Mouse (Mus musculus) hindbrain, postnatal 0 days (tissue): ENCODE results near the gene AL732309.1. TPM values are rescaled to one million over a fixed set of nuclear protein-coding genes. Genes with fewer than 3 reads are reported as not detected.
A peak's percentile ranks its signal among the peaks of the same experiment; 100 is the strongest.

Source experiments
- ATAC-seq: fragments of 200-750 bp; cut with Nextera tagmentation; 2 replicates; pipeline ENCODE4 v1.8.0; 2017; ENCODE audit warnings: mild to moderate bottlenecking, moderate TSS enrichment, moderate library complexity
- DNase-seq: peaks from one replicate; pipeline ENCODE4 v3.0.0-alpha.2; 2015; ENCODE audit warnings: low spot score
- H3K27ac ChIP-seq: fragments of 300-500 bp; sonication (generic); 2 replicates; pipeline ENCODE4 v1.5.1; 2014; ENCODE audit warnings: mild to moderate bottlenecking
- H3K27me3 ChIP-seq: fragments of 300-500 bp; sonication (generic); 2 replicates; pipeline ENCODE4 v1.6.1; 2014; ENCODE audit warnings: low read length, mixed read lengths; ENCODE audit not compliant: insufficient read depth
- H3K36me3 ChIP-seq: fragments of 300-500 bp; sonication (generic); 2 replicates; pipeline ENCODE4 v1.6.1; 2014; ENCODE audit warnings: low read length, mixed read lengths; ENCODE audit not compliant: insufficient read depth
- H3K4me1 ChIP-seq: fragments of 300-500 bp; sonication (generic); 2 replicates; pipeline ENCODE4 v1.6.1; 2014; ENCODE audit warnings: antibody characterized with exemption, low read length, mixed read lengths; ENCODE audit not compliant: insufficient read depth
- H3K4me2 ChIP-seq: fragments of 300-500 bp; sonication (generic); 2 replicates; pipeline ENCODE4 v1.6.1; 2014; ENCODE audit warnings: low read depth, mild to moderate bottlenecking, low read length, moderate library complexity, mixed read lengths
- H3K4me3 ChIP-seq: fragments of 300-500 bp; sonication (generic); 2 replicates; pipeline ENCODE4 v1.5.1; 2014; ENCODE audit warnings: low read length
- H3K9ac ChIP-seq: fragments of 300-500 bp; sonication (generic); replicated peaks from 2 replicates; pipeline ENCODE4 v1.6.1; 2014; ENCODE audit warnings: mild to moderate bottlenecking, low read length, moderate library complexity, mixed read lengths
- H3K9me3 ChIP-seq: fragments of 300-500 bp; sonication (generic); 2 replicates; pipeline ENCODE4 v1.6.1; 2016; ENCODE audit warnings: low read length, mixed read lengths
- CTCF ChIP-seq: IDR thresholded peaks from 2 replicates; pipeline ENCODE4 v1.5.1; 2016; ENCODE audit warnings: antibody characterized with exemption, control low read depth, low read depth
- WGBS: fragments of 180-500 bp; shearing (Covaris S2); extraction: QIAGEN DNeasy Blood & Tissue Kit; methylation state at CpG from one replicate; pipeline ENCODE4 v1.1.7; 2014; 5-methylcytosine and 5-hydroxymethylcytosine counted together
- polyA plus RNA-seq: library from polyadenylated mRNA; unstranded; fragments of >200 nt; fragmentation: Nextera tagmentation; extraction: Ambion mirVana; gene quantifications from 2 replicates; pipeline ENCODE4 v1.2.1, GENCODE M21; 2015
- total RNA-seq: library from RNA; depleted of rRNA; stranded (reverse); fragments of >200 nt; gene quantifications from 2 replicates; pipeline ENCODE4 v1.2.3, GENCODE M21; 2014

AL732309.1 gene
- total and polyA plus RNA-seq, 2 experiments from 2014 or later, result 2.6 to 8.7 TPM

DNA sequence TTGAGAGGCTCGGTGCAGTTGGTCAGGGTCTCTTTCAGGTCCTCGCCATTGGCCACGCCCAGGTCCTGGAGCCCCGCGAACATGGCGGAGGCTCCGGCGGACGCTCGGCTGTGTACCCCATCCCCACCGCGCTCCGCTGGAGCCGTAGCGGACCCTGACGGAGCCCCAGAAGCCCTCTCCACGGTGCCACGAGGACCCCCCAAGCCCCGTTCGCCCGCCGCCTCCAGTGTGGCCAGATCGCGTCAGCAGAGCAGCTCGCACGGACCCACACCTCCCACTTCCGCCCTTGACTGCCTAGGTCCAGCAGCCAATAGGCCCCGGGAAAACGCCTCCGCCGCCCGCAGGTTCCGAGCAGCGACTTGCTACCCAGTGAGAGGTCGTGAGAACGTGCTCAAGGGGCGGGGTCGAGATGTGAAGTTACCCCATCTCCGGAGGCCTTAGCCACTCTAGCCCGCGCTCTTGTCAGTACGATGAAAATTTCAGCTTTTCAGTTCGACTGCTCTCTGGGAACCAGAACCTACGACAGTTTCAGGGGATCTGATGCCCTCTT is 35.5 kb downstream of the AL732309.1 start, which contains the start of gene Nelfb:
Gene Nelfb, minus strand, starts transcription at position 369 of the 550 bp plus-strand sequence.
- peaks cover 13% of the 10 kb centered on the region; the same call in 1 of the 2 replicates for H3K36me3 ChIP-seq
- peaks cover 14% of the 10 kb centered on the region for H3K4me1 ChIP-seq
- peak within 1 kb of the TSS; percentile 92 for H3K4me2 ChIP-seq
- ATAC-seq (peak; percentile 95), DNase-seq (peak; percentile 92)
- no peaks in the 10 kb centered on the region for H3K9me3 ChIP-seq
- peak within 1 kb of the TSS; percentile 92 for H3K4me3 ChIP-seq
- no peaks in the 10 kb centered on the region for H3K27me3 ChIP-seq
- peak within 1 kb of the TSS; percentile 75 for H3K9ac ChIP-seq
- under 1% methylated on average over 44 of the region's 44 CpGs for WGBS
- TF ChIP-seq CTCF, result no peak
- H3K27ac ChIP-seq, result peak within 1 kb of the TSS; percentile 93

GRCm38 (mm10) chr2:25210686-25211085 is 36.0 kb downstream of the AL732309.1 start:
- ATAC-seq, result no peak; the same call in 1 of the 2 replicates
- Histone ChIP-seq H3K9ac (peak overlapping the region; percentile 75), H3K27ac (peak overlapping the region; percentile 93), H3K4me1 (peaks cover 14% of the 10 kb centered on the region), H3K36me3 (peaks cover 18% of the 10 kb centered on the region; the same call in 1 of the 2 replicates), H3K27me3 (no peaks in the 10 kb centered on the region), H3K4me3 (peak overlapping the region; percentile 92), H3K9me3 (no peaks in the 10 kb centered on the region), H3K4me2 (peak overlapping the region; percentile 92)
- WGBS, result under 1% methylated on average over 24 of the region's 24 CpGs
- no peak for TF ChIP-seq CTCF
- no peak for DNase-seq

DNA sequence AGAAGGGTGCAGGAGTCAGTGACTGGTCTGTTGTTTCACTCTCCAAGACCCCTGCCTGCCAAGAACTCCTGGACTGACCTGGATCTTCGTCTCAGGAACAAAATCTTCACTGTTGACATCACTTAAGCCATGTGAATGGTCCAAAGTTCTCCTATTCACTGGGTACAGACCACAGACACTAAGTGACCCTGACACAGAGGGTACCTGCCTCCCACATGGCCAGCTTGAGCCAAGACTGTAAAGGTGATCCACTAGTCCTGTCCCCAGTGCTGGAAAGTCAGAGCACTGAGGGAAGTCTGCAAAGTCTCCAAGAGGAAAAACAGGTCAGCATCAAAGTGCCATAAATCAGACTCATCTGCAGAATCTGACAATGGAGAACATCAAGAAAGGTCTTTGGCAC is 39.1 kb downstream of the AL732309.1 start:
- peaks cover 39% of the 10 kb centered on the region for H3K36me3 ChIP-seq
- H3K4me3 ChIP-seq, result no peak overlapping the region
- H3K4me2 ChIP-seq, result no peak overlapping the region
- ATAC-seq, result no peak
- WGBS, result 68% methylated on average over 1 of the region's 1 CpGs
- peaks cover 14% of the 10 kb centered on the region for H3K4me1 ChIP-seq
- H3K27me3 ChIP-seq, result no peaks in the 10 kb centered on the region
- no peak for TF ChIP-seq CTCF
- H3K9me3 ChIP-seq, result no peaks in the 10 kb centered on the region
- no peak for DNase-seq
- H3K9ac ChIP-seq, result no peak overlapping the region
- H3K27ac ChIP-seq, result no peak overlapping the region

GRCm38 (mm10) chr2:25203631-25204214 is 42.9 kb downstream of the AL732309.1 start:
- Histone ChIP-seq H3K4me3 (no peak overlapping the region), H3K4me1 (0 out of 2 replicates have a peak, but pooled peaks cover 3% of the 10 kb centered on the region), H3K9me3 (no peaks in the 10 kb centered on the region), H3K4me2 (no peak overlapping the region), H3K27ac (no peak overlapping the region), H3K9ac (no peak overlapping the region), H3K36me3 (peaks cover 77% of the 10 kb centered on the region), H3K27me3 (no peaks in the 10 kb centered on the region)
- DNase-seq, result peak; percentile 33
- peak; percentile 47 for TF ChIP-seq CTCF
- 57% methylated on average over 4 of the region's 4 CpGs for WGBS
- peak; percentile 73 for ATAC-seq

GRCm38 (mm10) chr2:25200631-25201030 is 46.0 kb downstream of the AL732309.1 start:
- Histone ChIP-seq H3K9me3 (no peaks in the 10 kb centered on the region), H3K4me3 (no peak overlapping the region), H3K9ac (no peak overlapping the region), H3K4me2 (no peak overlapping the region), H3K27me3 (0 out of 2 replicates have a peak, but pooled peaks cover 3% of the 10 kb centered on the region), H3K36me3 (peaks cover 58% of the 10 kb centered on the region), H3K4me1 (no peaks in the 10 kb centered on the region), H3K27ac (no peak overlapping the region)
- TF ChIP-seq CTCF, result no peak
- ATAC-seq, result no peak
- no peak for DNase-seq
- 95% methylated on average over 2 of the region's 2 CpGs for WGBS

DNA sequence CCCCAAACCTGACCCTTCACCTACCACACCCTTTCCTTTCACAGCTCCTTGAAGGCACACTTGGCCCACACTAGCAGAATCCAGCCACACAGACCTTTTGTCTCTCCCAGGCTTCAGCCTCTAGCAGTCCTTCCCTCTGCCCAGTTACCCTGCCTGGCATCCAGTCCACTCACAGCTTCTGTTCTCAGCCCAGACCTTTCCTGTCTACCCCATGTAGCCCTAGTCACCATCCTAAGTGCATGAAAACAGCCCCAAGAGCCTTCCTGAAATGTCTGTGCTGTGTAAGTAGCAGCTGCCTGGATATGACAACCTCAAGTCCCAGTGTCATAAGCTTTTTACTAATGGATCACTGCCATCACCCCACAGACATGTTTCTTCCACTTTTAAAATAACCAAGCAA is 48.7 kb downstream of the AL732309.1 start:
- H3K4me3 ChIP-seq, result no peak overlapping the region
- no peak overlapping the region for H3K4me2 ChIP-seq
- H3K36me3 ChIP-seq, result peaks cover 41% of the 10 kb centered on the region
- 0 out of 2 replicates have a peak, but pooled peaks cover 3% of the 10 kb centered on the region for H3K4me1 ChIP-seq
- no peaks in the 10 kb centered on the region for H3K9me3 ChIP-seq
- DNase-seq (no peak), ATAC-seq (no peak)
- no peak overlapping the region for H3K9ac ChIP-seq
- no peak for TF ChIP-seq CTCF
- H3K27me3 ChIP-seq, result peaks cover 9% of the 10 kb centered on the region; the same call in 1 of the 2 replicates
- H3K27ac ChIP-seq, result no peak overlapping the region

- Histone ChIP-seq H3K4me3 (no peak overlapping the region), H3K4me2 (no peak overlapping the region), H3K27me3 (peaks cover 9% of the 10 kb centered on the region; the same call in 1 of the 2 replicates), H3K36me3 (peaks cover 34% of the 10 kb centered on the region), H3K9ac (no peak overlapping the region), H3K27ac (0 out of 2 replicates have a peak overlapping the region, but pooled peaks have one; percentile 11), H3K9me3 (no peaks in the 10 kb centered on the region), H3K4me1 (0 out of 2 replicates have a peak, but pooled peaks cover 3% of the 10 kb centered on the region)
- 21% methylated on average over 2 of the region's 2 CpGs for WGBS
- TF ChIP-seq CTCF, result no peak
- ATAC-seq, result no peak
- no peak for DNase-seq
Observed at GRCm38 (mm10) chr2:25197191-25197590, 49.5 kb downstream of the AL732309.1 start.
